Mouse (Mus musculus) thymus, adult 2 months (tissue): ENCODE data around the gene Prmt2. TPM values are rescaled to one million over a fixed set of nuclear protein-coding genes. Genes with fewer than 3 reads are reported as not detected.

Source experiments
- DNase-seq: peaks from one replicate; pipeline ENCODE4 v3.0.0; 2021
- H3K27ac ChIP-seq: fragments of 200-500 bp; 2 replicates; pipeline ENCODE4 v1.5.1; 2012; ENCODE audit warnings: low read length, control low read depth; ENCODE audit not compliant: control insufficient read depth, insufficient read depth
- H3K27me3 ChIP-seq: fragments of 200-500 bp; 2 replicates; pipeline ENCODE4 v1.6.1; 2012; ENCODE audit warnings: mild to moderate bottlenecking, low read length, moderate library complexity, mixed read lengths; ENCODE audit not compliant: control insufficient read depth, insufficient read depth
- H3K36me3 ChIP-seq: fragments of 200-500 bp; 2 replicates; pipeline ENCODE4 v1.6.1; 2012; ENCODE audit warnings: mild to moderate bottlenecking, low read length, moderate library complexity; ENCODE audit not compliant: control insufficient read depth, insufficient read depth
- H3K4me1 ChIP-seq: fragments of 200-500 bp; replicated peaks from 2 replicates; pipeline ENCODE4 v1.6.1; 2012; ENCODE audit warnings: low read length; ENCODE audit not compliant: control insufficient read depth, insufficient read depth
- H3K4me3 ChIP-seq: fragments of 200-500 bp; 2 replicates; pipeline ENCODE4 v1.5.1; 2012; ENCODE audit warnings: mild to moderate bottlenecking, low read length, control low read depth, moderate library complexity; ENCODE audit not compliant: control insufficient read depth, insufficient read depth
- CTCF ChIP-seq: fragments of 200-500 bp; IDR thresholded peaks from 2 replicates; pipeline ENCODE4 v1.5.1; 2012; ENCODE audit warnings: mild to moderate bottlenecking, control low read depth, low read length, moderate library complexity, borderline replicate concordance; ENCODE audit not compliant: control insufficient read depth, poor library complexity, insufficient read depth; ENCODE audit errors: extremely low read depth
- POLR2A ChIP-seq: fragments of 200-500 bp; IDR thresholded peaks from 2 replicates; pipeline ENCODE4 v1.6.1; 2012; ENCODE audit warnings: mild to moderate bottlenecking, low read length, control low read depth, moderate library complexity; ENCODE audit not compliant: control insufficient read depth, poor library complexity, insufficient read depth; ENCODE audit errors: extremely low read depth
- WGBS: fragments of 180-500 bp; shearing (Covaris S2); methylation state at CpG from one replicate; pipeline ENCODE4 v1.1.7; 2018; 5-methylcytosine and 5-hydroxymethylcytosine counted together
- polyA plus RNA-seq: library from polyadenylated mRNA; depleted of rRNA; stranded (reverse); fragments of >200 nt; gene quantifications from 2 replicates; pipeline ENCODE4 v1.2.3, GENCODE M21; 2012

The Prmt2 gene
- polyA plus RNA-seq, 1 experiment, result 25.0 TPM

DNA sequence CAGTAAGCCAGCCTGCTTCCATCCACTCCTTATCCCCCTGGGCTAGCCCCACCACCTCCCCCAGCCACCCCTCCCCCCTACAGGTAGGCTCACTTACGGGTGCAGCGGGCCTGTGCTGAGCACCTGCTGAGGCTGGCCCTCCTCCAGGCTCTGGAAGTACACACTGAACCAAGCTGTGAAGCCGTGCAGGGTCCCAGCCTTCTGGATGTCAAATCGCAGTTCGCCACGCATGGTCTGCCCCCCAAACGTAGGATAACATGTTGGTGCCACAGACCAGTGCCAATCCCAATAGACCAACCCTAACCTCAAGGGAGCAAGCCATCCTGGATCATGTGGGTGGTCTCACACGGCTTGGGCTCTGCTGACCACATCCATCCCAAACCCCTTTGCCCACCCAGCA, 28.4 kb downstream of the Prmt2 start:
- no peaks in the 10 kb centered on the region for H3K36me3 ChIP-seq
- no peak for TF ChIP-seq CTCF
- no peak for TF ChIP-seq POLR2A
- no peak for DNase-seq
- H3K4me3 ChIP-seq, result no peak overlapping the region
- WGBS, result 95% methylated on average over 8 of the region's 8 CpGs
- no peaks in the 10 kb centered on the region for H3K27me3 ChIP-seq
- no peaks in the 10 kb centered on the region for H3K4me1 ChIP-seq
- H3K27ac ChIP-seq, result no peak overlapping the region

DNA sequence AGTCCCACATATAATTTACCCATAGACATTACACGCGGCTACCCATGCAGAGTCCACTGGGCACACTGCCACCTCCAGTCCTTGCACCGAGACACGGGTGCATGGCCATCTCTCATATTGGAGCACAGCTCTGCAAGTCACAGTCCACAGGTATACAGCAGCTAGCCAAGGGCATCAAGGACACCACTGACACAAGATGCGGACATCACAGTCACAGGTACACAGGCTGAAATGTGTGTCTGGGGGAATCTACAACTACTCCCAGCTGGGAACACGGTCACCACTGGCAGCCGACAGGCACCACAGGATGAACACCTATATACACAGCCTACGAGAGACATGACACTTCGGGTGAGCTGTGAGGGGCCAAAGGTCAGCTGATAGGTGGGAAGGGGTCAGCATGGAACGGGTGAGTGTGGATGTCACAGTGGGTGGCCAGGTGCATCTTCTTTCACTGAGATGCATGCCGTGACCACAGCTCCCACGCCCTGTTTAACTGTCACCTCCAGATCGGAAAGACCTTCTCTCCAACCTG, 30.3 kb downstream of the Prmt2 start:
- H3K4me3 ChIP-seq, result no peak overlapping the region
- 96% methylated on average over 13 of the region's 13 CpGs for WGBS
- DNase-seq, result no peak
- H3K27ac ChIP-seq, result no peak overlapping the region
- TF ChIP-seq POLR2A (no peak), CTCF (no peak)
- H3K36me3 ChIP-seq, result no peaks in the 10 kb centered on the region
- H3K27me3 ChIP-seq, result no peaks in the 10 kb centered on the region
- no peaks in the 10 kb centered on the region for H3K4me1 ChIP-seq

DNA sequence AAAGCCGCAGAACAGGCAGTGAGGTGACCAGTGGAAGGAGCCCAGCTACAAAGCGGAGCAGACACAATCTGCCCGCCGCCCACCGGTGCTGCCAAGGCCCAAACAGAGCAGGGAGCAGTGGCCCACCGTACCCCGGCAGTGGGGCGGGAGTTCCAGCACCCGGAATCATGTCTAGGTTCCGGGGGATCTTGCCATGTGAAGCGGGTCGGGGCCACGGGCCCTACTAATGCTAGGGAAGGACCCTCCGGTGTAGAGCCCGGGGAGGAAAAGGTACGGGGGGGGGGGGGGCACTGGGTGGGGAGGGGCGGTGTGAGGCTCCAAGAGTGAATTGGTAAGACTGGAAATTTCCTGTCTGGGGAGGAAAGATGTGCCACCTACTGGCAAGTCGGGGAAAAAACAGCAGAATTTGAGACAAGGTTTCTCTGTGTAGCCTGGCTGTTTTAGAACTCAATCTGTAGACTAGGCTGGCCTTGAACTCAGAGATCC, 33.8 kb downstream of the Prmt2 start:
- TF ChIP-seq CTCF, result no peak
- DNase-seq, result peak; percentile 32
- no peaks in the 10 kb centered on the region for H3K36me3 ChIP-seq
- H3K4me1 ChIP-seq, result no peaks in the 10 kb centered on the region
- WGBS, result 16% methylated on average over 18 of the region's 18 CpGs
- no peak overlapping the region for H3K27ac ChIP-seq
- no peaks in the 10 kb centered on the region for H3K27me3 ChIP-seq
- no peak overlapping the region for H3K4me3 ChIP-seq

DNA sequence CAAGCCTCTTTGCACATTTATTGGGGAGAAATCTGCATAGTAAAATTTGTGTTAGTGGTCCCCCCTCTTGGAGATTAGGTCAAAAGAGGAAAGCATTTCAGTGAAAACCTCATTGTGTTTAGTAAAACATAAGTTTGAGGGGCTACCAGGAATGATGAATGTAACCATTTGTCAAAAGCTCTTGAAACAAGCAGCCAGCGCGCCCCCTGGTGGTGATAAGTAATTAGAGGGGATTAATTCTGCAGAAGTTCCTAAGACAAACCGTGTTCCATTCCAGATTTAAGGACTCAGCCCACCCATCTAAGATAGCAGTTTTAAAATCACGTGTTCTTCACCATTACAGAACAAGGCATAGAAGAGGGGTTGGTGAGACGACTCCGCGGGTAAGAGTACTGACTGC, 35.7 kb downstream of the Prmt2 start:
- no peaks in the 10 kb centered on the region for H3K4me1 ChIP-seq
- TF ChIP-seq POLR2A (no peak), CTCF (no peak)
- 19% methylated on average over 7 of the region's 7 CpGs for WGBS
- peak; percentile 64 for DNase-seq
- no peaks in the 10 kb centered on the region for H3K36me3 ChIP-seq
- no peak overlapping the region for H3K27ac ChIP-seq
- no peak overlapping the region for H3K4me3 ChIP-seq
- H3K27me3 ChIP-seq, result no peaks in the 10 kb centered on the region

GRCm38 (mm10) chr10:76201416-76201815, 36.2 kb downstream of the Prmt2 start:
- H3K27me3 ChIP-seq, result no peaks in the 10 kb centered on the region
- H3K4me1 ChIP-seq, result no peaks in the 10 kb centered on the region
- 88% methylated on average over 3 of the region's 3 CpGs for WGBS
- TF ChIP-seq CTCF (no peak), POLR2A (no peak)
- no peaks in the 10 kb centered on the region for H3K36me3 ChIP-seq
- no peak overlapping the region for H3K4me3 ChIP-seq
- no peak overlapping the region for H3K27ac ChIP-seq
- no peak for DNase-seq

DNA sequence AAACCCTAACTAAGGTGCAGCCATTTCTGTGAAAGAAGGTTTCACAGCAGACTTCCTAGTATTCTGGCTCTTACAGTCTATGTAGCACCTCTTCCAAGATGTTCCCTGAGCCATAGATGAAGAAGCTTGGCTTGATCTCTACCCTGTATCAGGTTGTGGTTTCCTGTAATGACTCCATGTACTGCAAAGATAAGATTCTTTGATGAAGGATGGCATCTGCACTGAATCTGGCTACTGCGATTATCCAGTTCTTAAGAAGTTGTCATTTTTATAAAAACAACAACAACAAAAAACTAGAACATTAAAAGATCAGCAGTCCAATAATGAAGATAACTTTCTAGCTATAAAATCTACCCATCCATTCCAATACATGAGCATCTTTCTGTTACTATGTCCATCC, 49.7 kb downstream of the Prmt2 start:
- Histone ChIP-seq H3K27ac (no peak overlapping the region), H3K4me3 (no peak overlapping the region), H3K4me1 (no peaks in the 10 kb centered on the region), H3K27me3 (no peaks in the 10 kb centered on the region), H3K36me3 (no peaks in the 10 kb centered on the region)
- WGBS, result 63% methylated on average over 1 of the region's 1 CpGs
- no peak for DNase-seq
- TF ChIP-seq CTCF, result no peak
- TF ChIP-seq POLR2A, result no peak

- TF ChIP-seq POLR2A (no peak), CTCF (no peak)
- 76% methylated on average over 4 of the region's 4 CpGs for WGBS
- no peaks in the 10 kb centered on the region for H3K4me1 ChIP-seq
- no peak for DNase-seq
- H3K27ac ChIP-seq, result no peak overlapping the region
- H3K36me3 ChIP-seq, result no peaks in the 10 kb centered on the region
- H3K4me3 ChIP-seq, result no peak overlapping the region
- H3K27me3 ChIP-seq, result no peaks in the 10 kb centered on the region
Measured at GRCm38 (mm10) chr10:76185216-76185615, 52.4 kb downstream of the Prmt2 start.
